Mouse (Mus musculus): ENCODE measurements at regions not wholly inside any gene's neighbourhood (a gene's known extent, or its start where the extent isn't known, plus 50 kb on each side); places are given as distances from the start of the nearest gene placed in this dataset.

DNA sequence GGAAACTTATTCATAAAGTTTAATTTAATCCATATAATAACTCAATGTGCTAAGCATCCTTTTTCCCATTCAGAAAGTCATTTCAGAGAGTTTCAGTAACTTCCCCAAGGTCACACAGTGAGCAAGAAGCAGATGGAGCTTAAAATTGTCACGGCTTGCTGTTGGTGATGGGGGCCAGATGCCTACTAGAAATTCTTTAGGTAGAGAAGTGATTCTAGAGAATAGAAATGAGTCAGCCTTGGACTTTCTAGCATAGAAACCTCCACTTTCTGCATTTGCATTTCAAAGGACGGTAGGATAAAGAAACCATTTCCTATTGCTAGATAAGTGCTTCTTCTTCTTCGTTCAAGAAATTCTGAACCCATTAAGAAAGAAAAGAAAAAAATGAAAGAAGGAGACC is 514.1 kb downstream of the 1190002N15Rik start:
- DNase-seq (ENCODE audit: low read depth, low spot score): no peak
- 77% methylated on average over 3 of the region's 3 CpGs for WGBS

DNA sequence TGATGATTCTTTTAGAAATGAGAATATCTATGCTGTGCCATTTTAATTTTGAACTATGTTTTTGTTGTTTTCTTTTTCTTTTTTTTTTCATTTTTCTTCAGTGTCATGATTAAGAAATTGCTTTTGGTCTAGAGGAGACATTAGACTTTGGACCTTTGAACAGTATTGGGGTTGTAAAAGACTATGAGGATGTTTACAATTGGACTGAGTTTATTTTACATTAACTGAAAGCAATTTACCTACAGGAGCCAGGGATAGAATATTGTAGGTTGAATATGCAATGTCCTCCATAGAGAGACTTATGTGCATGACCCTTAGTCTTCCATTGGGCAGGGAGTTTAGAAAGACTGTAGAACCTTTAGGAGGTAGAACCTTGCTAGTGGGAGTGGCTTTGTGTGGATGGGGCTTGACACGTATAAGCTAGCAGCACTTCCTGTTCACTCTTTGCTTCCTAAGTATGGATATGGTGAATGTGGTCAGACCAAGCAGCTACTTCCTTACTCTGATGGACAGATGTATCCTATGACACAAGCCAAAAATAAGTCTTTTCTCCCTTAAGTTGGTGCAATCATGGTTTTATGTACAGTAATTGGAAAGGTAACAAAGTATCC is 516.5 kb downstream of the 1190002N15Rik start:
- DNase-seq (ENCODE audit: low read depth, low spot score): peak; percentile 59
- WGBS: 15% methylated on average over 1 of the region's 1 CpGs

DNA sequence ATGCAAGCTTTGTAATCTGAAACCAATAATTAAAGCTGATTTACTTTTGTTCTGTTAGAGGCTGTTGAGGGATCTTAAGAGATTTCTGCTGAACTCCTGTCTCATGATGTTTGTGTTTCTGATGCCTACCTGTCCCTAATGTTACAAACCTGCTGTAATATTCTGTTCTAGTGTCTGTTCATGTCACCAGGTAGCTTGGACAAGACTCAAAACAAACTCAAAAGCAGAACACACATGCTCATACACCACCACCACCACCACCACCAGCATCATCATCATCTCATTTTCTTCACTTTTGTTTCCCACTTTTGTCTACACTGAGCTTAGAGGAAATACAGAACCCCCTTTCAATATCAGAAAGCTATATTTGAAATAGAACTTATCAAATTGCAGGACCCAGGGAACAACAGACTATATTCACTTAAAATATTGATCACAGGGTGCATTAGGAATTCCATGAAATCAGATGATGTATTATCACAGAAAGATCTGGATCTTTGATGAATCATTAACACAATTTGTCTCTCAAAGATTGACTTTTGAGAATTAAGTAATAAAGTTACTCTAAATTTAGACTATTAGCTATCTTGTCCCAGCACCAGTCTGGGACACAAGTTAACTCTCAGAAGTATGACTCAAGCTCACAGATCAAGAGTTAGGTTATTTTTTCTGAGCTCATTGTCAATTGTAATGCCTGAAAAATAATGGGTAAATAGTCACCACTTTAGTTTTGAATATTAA is 521.0 kb downstream of the 1190002N15Rik start:
- DNase-seq (ENCODE audit: low read depth, low spot score): no peak

- no peak for DNase-seq (ENCODE audit: low read depth, low spot score)
- WGBS: 79% methylated on average over 3 of the region's 3 CpGs
Observed at GRCm38 (mm10) chr9:93992216-93992615, 545.7 kb downstream of the 1190002N15Rik start.

GRCm38 (mm10) chr9:93991141-93991540 is 546.7 kb downstream of the 1190002N15Rik start:
- WGBS: 76% methylated on average over 1 of the region's 1 CpGs

GRCm38 (mm10) chr9:93981136-93981535 is 556.7 kb downstream of the 1190002N15Rik start:
- WGBS: 79% methylated on average over 2 of the region's 2 CpGs
- no peak for DNase-seq (ENCODE audit: low read depth, low spot score)

More at GRCm38 (mm10) chr9:93991141-93991540, 546.7 kb downstream of the 1190002N15Rik start:
- no peak for DNase-seq (ENCODE audit: low read depth, low spot score)

- 79% methylated on average over 6 of the region's 6 CpGs for WGBS
- DNase-seq (ENCODE audit: low read depth, low spot score): no peak
Observed at GRCm38 (mm10) chr9:93969691-93970284, 568.1 kb downstream of the 1190002N15Rik start.

DNA sequence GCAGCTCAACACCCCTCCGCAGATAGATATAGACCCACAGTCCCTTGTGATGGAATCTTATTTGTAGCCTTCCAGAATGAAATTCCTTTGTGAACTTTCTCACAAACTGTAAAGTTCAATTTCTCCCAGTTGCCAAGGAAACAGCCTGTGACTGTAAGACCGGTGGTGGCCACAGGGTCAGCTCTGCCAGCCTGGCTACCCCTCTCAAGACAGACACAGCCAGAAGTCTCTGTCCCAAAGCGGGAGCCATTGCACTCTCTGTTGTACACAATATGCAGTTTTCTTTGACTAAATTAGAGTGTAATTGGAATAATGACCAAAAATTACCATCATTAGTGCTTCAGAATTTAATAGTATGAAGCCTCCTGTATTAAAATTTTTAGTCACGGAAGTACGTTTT is 568.8 kb downstream of the 1190002N15Rik start:
- 91% methylated on average over 5 of the region's 5 CpGs for WGBS
- DNase-seq (ENCODE audit: low read depth, low spot score): no peak

- DNase-seq (ENCODE audit: low read depth, low spot score): peak; percentile 47
Observed at GRCm38 (mm10) chr9:93955235-93956040, 582.4 kb downstream of the 1190002N15Rik start.

DNA sequence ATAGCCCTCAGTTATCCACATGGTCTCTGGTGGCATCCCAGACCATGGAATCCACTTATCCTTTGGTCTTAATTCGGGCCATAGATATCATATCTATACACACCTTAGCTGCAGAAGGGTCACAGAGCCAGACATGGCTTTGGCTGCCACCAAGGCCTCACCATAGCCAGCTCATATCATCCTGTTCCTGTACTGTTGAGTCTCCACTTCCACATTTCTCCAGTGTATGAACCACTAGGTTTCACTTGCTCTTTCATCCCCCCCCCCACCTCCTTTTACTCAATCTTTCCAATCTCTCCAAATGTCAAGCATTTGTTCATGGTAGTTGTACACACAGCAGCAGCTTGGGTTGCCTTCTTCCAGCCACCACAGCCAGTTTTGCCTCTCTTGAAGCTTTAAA is 589.2 kb downstream of the 1190002N15Rik start:
- WGBS: 62% methylated on average over 1 of the region's 1 CpGs
- no peak for DNase-seq (ENCODE audit: low read depth, low spot score)

- no peak for DNase-seq (ENCODE audit: low read depth, low spot score)
Observed at GRCm38 (mm10) chr9:93947053-93947452, 590.8 kb downstream of the 1190002N15Rik start.

GRCm38 (mm10) chr9:93940193-93940592 is 597.7 kb downstream of the 1190002N15Rik start:
- DNase-seq (ENCODE audit: low read depth, low spot score): no peak
- 34% methylated on average over 3 of the region's 3 CpGs for WGBS

More at GRCm38 (mm10) chr9:93947053-93947452, 590.8 kb downstream of the 1190002N15Rik start:
- 48% methylated on average over 1 of the region's 1 CpGs for WGBS

DNA sequence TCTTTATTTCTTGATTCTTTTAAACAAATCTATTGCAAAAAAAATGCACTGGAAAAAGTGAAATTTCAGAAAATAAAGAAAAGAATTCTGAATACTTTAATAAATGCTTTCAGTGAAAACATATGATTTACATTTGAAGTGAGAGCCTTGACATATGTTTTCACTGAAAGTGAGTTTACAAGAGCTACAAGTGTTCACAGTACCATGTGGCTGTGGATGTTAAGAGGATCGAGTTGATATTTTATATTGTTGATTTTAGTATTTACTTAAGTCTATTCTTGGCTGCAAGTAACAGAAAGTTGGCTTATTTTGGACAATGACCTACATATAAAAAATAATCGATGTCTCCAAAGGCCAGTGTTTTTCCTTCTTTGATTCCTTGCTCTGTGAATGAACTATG is 607.2 kb downstream of the 1190002N15Rik start:
- 41% methylated on average over 2 of the region's 2 CpGs for WGBS
- no peak for DNase-seq (ENCODE audit: low read depth, low spot score)

DNA sequence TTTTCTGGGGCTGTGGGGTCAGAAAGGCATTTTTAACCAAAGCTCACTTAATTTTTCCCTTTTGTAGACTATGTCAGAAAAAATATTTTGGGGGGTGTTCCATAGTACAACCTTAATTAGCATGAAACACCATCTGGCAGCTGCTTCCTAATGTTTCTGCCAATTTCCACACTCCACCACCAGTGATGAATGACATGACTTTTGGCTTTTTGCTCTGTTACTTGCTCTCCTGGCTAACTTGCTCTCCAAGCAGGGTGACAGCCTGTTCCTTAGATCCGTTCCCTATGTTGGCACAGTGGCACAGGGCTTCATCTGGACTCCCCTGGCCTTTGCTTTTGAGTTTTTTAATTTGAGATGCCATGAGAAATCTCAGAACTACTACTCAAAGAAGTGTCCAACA is 648.6 kb downstream of the 1190002N15Rik start:
- 79% methylated on average over 1 of the region's 1 CpGs for WGBS
- no peak for DNase-seq (ENCODE audit: low read depth, low spot score)

- 55% methylated on average over 2 of the region's 2 CpGs for whole genome bisulfite sequencing
- DNase-seq (ENCODE audit: low read depth, low spot score): no peak
Observed at GRCm38 (mm10) chr9:93880112-93880511, 657.8 kb downstream of the 1190002N15Rik start.

- WGBS: 68% methylated on average over 2 of the region's 2 CpGs
Observed at GRCm38 (mm10) chr9:93879572-93879971, 658.3 kb downstream of the 1190002N15Rik start.

GRCm38 (mm10) chr9:93870778-93871177 is 667.1 kb downstream of the 1190002N15Rik start:
- WGBS: 85% methylated on average over 7 of the region's 7 CpGs
- no peak for DNase-seq (ENCODE audit: low read depth, low spot score)

More at GRCm38 (mm10) chr9:93879572-93879971, 658.3 kb downstream of the 1190002N15Rik start:
- no peak for DNase-seq (ENCODE audit: low read depth, low spot score)

- 73% methylated on average over 2 of the region's 2 CpGs for WGBS
Observed at GRCm38 (mm10) chr9:93857937-93858336, 679.9 kb downstream of the 1190002N15Rik start.

DNA sequence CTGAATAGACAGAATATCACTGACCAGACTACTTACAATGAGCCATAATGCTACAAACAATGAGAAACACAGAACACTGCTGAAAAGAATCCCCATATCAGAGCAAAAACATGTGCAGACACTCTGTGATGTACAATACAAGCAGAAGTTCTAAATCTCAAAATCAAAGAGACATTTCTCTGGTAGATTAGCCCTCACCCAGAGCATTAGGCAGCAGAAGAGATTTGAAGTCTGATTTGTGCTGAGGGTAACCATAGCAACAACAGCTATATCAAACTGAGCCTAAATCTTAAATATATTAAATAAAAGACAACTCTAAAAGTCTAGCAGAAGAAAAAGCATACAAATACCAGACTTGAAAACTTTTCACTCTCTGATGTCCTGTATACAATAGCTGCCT is 691.5 kb downstream of the 1190002N15Rik start:
- DNase-seq (ENCODE audit: low read depth, low spot score): no peak

More at GRCm38 (mm10) chr9:93857937-93858336, 679.9 kb downstream of the 1190002N15Rik start:
- no peak for DNase-seq (ENCODE audit: low read depth, low spot score)

GRCm38 (mm10) chr9:93843869-93844268 is 694.0 kb downstream of the 1190002N15Rik start:
- 77% methylated on average over 5 of the region's 5 CpGs for WGBS

More at GRCm38 (mm10) chr9:93843869-93844268, 694.0 kb downstream of the 1190002N15Rik start:
- no peak for DNase-seq (ENCODE audit: low read depth, low spot score)

Measured in large intestine, adult 2 months (tissue).